Mouse (Mus musculus) macrophage (primary cell): ENCODE measurements around the gene Cacna1h. TPM values are rescaled to one million over a fixed set of nuclear protein-coding genes. Genes with fewer than 3 reads are reported as not detected.

Experiments
- H3K27ac ChIP-seq: fragments of 350-480 bp; formaldehyde crosslinking; 2 replicates; pipeline ENCODE4 v1.9.0; 2021
- H3K36me3 ChIP-seq: fragments of 350-480 bp; formaldehyde crosslinking; 2 replicates; pipeline ENCODE4 v1.9.0; 2021; ENCODE audit errors: inconsistent target
- H3K4me3 ChIP-seq: fragments of 350-480 bp; formaldehyde crosslinking; 2 replicates; pipeline ENCODE4 v1.9.0; 2021; ENCODE audit errors: inconsistent target
- H3K79me2 ChIP-seq: fragments of 350-480 bp; formaldehyde crosslinking; 2 replicates; pipeline ENCODE4 v1.9.0; 2021; ENCODE audit errors: inconsistent target
- WGBS: methylation state at CpG from one replicate; pipeline ENCODE4 v1.1.7; 2026; ENCODE audit warnings: inconsistent platforms; ENCODE audit not compliant: missing documents; 5-methylcytosine and 5-hydroxymethylcytosine counted together
- polyA plus RNA-seq: library from polyadenylated mRNA; stranded (reverse); fragments of 250-400 nt; gene quantifications from 3 replicates; pipeline ENCODE4 v1.2.4, GENCODE M21; 2018; ENCODE audit warnings: inconsistent platforms

The Cacna1h gene
- polyA plus RNA-seq, 1 experiment from 2014 or later: not detected

GRCm38 (mm10) chr17:25462236-25462875, 28.8 kb upstream of the Cacna1h start:
- no peak overlapping the region for H3K27ac ChIP-seq
- H3K36me3 ChIP-seq: no peaks in the 10 kb centered on the region
- H3K4me3 ChIP-seq: no peak overlapping the region
- WGBS: 34% methylated on average over 9 of the region's 9 CpGs
- H3K79me2 ChIP-seq: no peaks in the 10 kb centered on the region

GRCm38 (mm10) chr17:25456540-25456939, 23.0 kb upstream of the Cacna1h start:
- no peaks in the 10 kb centered on the region for H3K36me3 ChIP-seq
- 63% methylated on average over 8 of the region's 8 CpGs for WGBS
- no peak overlapping the region for H3K27ac ChIP-seq
- no peak overlapping the region for H3K4me3 ChIP-seq
- H3K79me2 ChIP-seq: no peaks in the 10 kb centered on the region

- no peaks in the 10 kb centered on the region for H3K79me2 ChIP-seq
- no peaks in the 10 kb centered on the region for H3K36me3 ChIP-seq
- no peak within 1 kb of the TSS for H3K4me3 ChIP-seq
- 55% methylated on average over 2 of the region's 2 CpGs for WGBS
- no peak within 1 kb of the TSS for H3K27ac ChIP-seq
These were observed 20.7 kb upstream of the Cacna1h start, which contains the start of gene Tekt4 for GRCm38 (mm10) chr17:25454272-25454671. Gene Tekt4 (plus strand): TSS chr17:25454615.

GRCm38 (mm10) chr17:25452246-25452965, 18.8 kb upstream of the Cacna1h start:
- Histone ChIP-seq H3K79me2 (no peaks in the 10 kb centered on the region), H3K4me3 (no peak overlapping the region), H3K27ac (no peak overlapping the region), H3K36me3 (no peaks in the 10 kb centered on the region)
- 73% methylated on average over 5 of the region's 5 CpGs for WGBS

GRCm38 (mm10) chr17:25450329-25450728, 16.7 kb upstream of the Cacna1h start:
- WGBS: 65% methylated on average over 4 of the region's 4 CpGs
- H3K4me3 ChIP-seq: no peak overlapping the region
- no peak overlapping the region for H3K27ac ChIP-seq
- H3K36me3 ChIP-seq: no peaks in the 10 kb centered on the region
- no peaks in the 10 kb centered on the region for H3K79me2 ChIP-seq

GRCm38 (mm10) chr17:25447865-25448264, 14.3 kb upstream of the Cacna1h start:
- Histone ChIP-seq H3K27ac (no peak overlapping the region), H3K4me3 (no peak overlapping the region), H3K79me2 (no peaks in the 10 kb centered on the region), H3K36me3 (no peaks in the 10 kb centered on the region)
- WGBS: 84% methylated on average over 12 of the region's 12 CpGs

GRCm38 (mm10) chr17:25445841-25446240, 12.3 kb upstream of the Cacna1h start:
- no peaks in the 10 kb centered on the region for H3K36me3 ChIP-seq
- no peak overlapping the region for H3K27ac ChIP-seq
- no peaks in the 10 kb centered on the region for H3K79me2 ChIP-seq
- WGBS: 97% methylated on average over 3 of the region's 3 CpGs
- H3K4me3 ChIP-seq: no peak overlapping the region

- Histone ChIP-seq H3K79me2 (no peaks in the 10 kb centered on the region), H3K36me3 (no peaks in the 10 kb centered on the region), H3K27ac (no peak overlapping the region), H3K4me3 (no peak overlapping the region)
- WGBS: 30% methylated on average over 4 of the region's 4 CpGs
These were observed 11.5 kb upstream of the Cacna1h start for GRCm38 (mm10) chr17:25445074-25445473.

- H3K27ac ChIP-seq: no peak overlapping the region
These were observed 9.3 kb upstream of the Cacna1h start for GRCm38 (mm10) chr17:25442889-25443288.

GRCm38 (mm10) chr17:25441417-25441816, 7.8 kb upstream of the Cacna1h start:
- H3K36me3 ChIP-seq: no peaks in the 10 kb centered on the region
- H3K27ac ChIP-seq: no peak overlapping the region
- H3K4me3 ChIP-seq: no peak overlapping the region
- WGBS: 79% methylated on average over 6 of the region's 6 CpGs
- no peaks in the 10 kb centered on the region for H3K79me2 ChIP-seq

More at GRCm38 (mm10) chr17:25442889-25443288, 9.3 kb upstream of the Cacna1h start:
- Histone ChIP-seq H3K79me2 (no peaks in the 10 kb centered on the region), H3K36me3 (no peaks in the 10 kb centered on the region), H3K4me3 (no peak overlapping the region)
- WGBS: 58% methylated on average over 3 of the region's 3 CpGs

GRCm38 (mm10) chr17:25433223-25433616, 363 bp downstream of the Cacna1h start:
- WGBS: 5% methylated on average over 40 of the region's 40 CpGs
- H3K79me2 ChIP-seq: no peaks in the 10 kb centered on the region
- no peak overlapping the region for H3K4me3 ChIP-seq
- no peaks in the 10 kb centered on the region for H3K36me3 ChIP-seq
- H3K27ac ChIP-seq: no peak overlapping the region

GRCm38 (mm10) chr17:25432433-25433181, 976 bp downstream of the Cacna1h start:
- Histone ChIP-seq H3K4me3 (no peak overlapping the region), H3K36me3 (no peaks in the 10 kb centered on the region), H3K79me2 (no peaks in the 10 kb centered on the region), H3K27ac (no peak overlapping the region)
- 2% methylated on average over 48 of the region's 53 CpGs for WGBS

- WGBS: 34% methylated on average over 8 of the region's 8 CpGs
- no peak overlapping the region for H3K4me3 ChIP-seq
- H3K36me3 ChIP-seq: no peaks in the 10 kb centered on the region
- H3K79me2 ChIP-seq: no peaks in the 10 kb centered on the region
- no peak overlapping the region for H3K27ac ChIP-seq
These were observed 3.0 kb downstream of the Cacna1h start for GRCm38 (mm10) chr17:25430534-25430933.

GRCm38 (mm10) chr17:25429886-25430285, 3.7 kb downstream of the Cacna1h start:
- Histone ChIP-seq H3K36me3 (no peaks in the 10 kb centered on the region), H3K79me2 (no peaks in the 10 kb centered on the region), H3K4me3 (no peak overlapping the region), H3K27ac (no peak overlapping the region)
- 25% methylated on average over 6 of the region's 6 CpGs for WGBS

GRCm38 (mm10) chr17:25429240-25429639, 4.3 kb downstream of the Cacna1h start:
- no peak overlapping the region for H3K4me3 ChIP-seq
- H3K27ac ChIP-seq: no peak overlapping the region
- H3K79me2 ChIP-seq: no peaks in the 10 kb centered on the region
- WGBS: 46% methylated on average over 5 of the region's 5 CpGs
- H3K36me3 ChIP-seq: no peaks in the 10 kb centered on the region
